Mouse (Mus musculus): Measurements from ENCODE around the gene Olfr823.
"Not testable (repeated sequence)": the region's sequence is repeated elsewhere in the genome, so short reads cannot be mapped to it uniquely, and the experiment has no call there.

Olfr823 gene

GRCm38 (mm10) chr10:130115283-130115682, at the start of gene Olfr823:
Gene Olfr823, minus strand, starts transcription at chr10:130115383.
- DNase-seq (ENCODE audit: low spot score in 2 of 2): not testable (repeated sequence)

GRCm38 (mm10) chr10:130144121-130144520, 28.9 kb upstream of the Olfr823 start:
- DNase-seq (ENCODE audit: low spot score in 2 of 2): no peak

GRCm38 (mm10) chr10:130142481-130142880, 27.3 kb upstream of the Olfr823 start:
- DNase-seq (ENCODE audit: low spot score in 2 of 2): not testable (repeated sequence)

GRCm38 (mm10) chr10:130134811-130135210, 19.6 kb upstream of the Olfr823 start:
- DNase-seq (ENCODE audit: low spot score in 2 of 2): no peak

DNA sequence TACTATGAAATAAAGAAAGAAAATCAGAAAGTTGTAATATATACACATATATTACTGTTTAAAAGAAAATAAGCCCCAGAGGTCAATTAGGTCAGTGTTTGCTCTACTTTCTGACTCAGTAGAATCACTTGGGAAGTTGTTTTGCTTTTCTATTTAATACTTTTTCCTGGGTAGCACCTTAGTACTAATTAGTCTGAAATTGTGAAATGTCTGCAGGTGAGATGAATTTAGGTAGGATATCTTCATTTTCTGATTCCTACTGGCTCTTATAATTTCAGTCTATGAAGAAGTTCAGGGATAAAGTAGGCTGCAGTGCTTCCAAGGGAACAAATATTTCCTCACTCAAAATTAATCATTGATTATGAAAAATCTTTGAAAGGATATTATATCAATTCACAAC, 14.7 kb upstream of the Olfr823 start, which contains the start of gene Olfr824:
Gene Olfr824, minus strand, starts transcription at position 101 of the 400 bp plus-strand sequence.
- DNase-seq (ENCODE audit: low spot score in 2 of 2): not testable (repeated sequence)

GRCm38 (mm10) chr10:130116045-130116444, 862 bp upstream of the Olfr823 start:
- not testable (repeated sequence) for DNase-seq (ENCODE audit: low spot score in 2 of 2)

DNA sequence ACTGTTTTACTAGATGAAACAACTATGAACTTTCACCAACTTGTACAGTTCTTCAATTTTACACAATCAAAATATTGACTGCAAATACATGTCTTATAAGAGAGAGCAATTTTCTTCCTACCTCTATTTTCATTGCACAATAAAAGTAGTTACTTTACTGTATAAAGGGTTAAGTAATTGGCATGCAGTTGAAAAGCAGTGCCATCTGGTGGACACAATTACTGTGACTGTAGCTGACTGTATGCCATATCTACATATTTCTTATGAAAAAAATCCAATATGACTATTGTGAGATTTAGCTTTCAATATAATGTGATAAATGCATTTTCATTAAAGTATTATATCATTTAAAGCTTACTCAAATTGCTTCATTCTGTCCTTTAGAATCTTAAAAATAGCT, 19.1 kb downstream of the Olfr823 start:
- no peak for DNase-seq (ENCODE audit: low spot score in 2 of 2)

GRCm38 (mm10) chr10:130092838-130093440, 22.2 kb downstream of the Olfr823 start:
- DNase-seq (ENCODE audit: low spot score in 2 of 2): peak; percentile 58 to 60

DNA sequence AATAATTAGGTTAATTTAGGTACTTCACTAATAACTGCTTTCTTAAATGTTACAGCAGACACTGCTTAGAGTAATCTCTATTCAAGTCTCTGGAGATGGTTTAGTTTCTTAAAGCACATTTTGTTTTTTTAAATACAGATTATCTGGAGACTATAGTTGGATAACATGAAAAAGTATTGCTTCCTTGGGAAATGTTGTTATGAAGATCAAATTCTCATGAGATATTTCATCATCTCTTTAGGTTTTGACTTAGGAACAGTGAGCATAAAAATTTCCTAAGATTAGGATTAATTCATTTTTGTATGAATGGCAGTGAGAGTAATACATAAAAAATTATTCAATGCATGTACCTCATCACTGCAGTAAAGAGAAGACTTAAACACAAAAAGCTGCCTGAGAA, 44.3 kb downstream of the Olfr823 start, which contains the start of gene Olfr822:
Gene Olfr822, plus strand, starts transcription at position 301 of the 400 bp plus-strand sequence.
- no peak for DNase-seq (ENCODE audit: low spot score in 2 of 2)
